Mouse (Mus musculus) limb, embryonic 15.5 days (tissue): ENCODE results near the gene Dct. TPM values are rescaled to one million over a fixed set of nuclear protein-coding genes. Genes with fewer than 3 reads are reported as not detected.

Source experiments
- ATAC-seq: fragments of 200-750 bp; cut with Nextera tagmentation; 2 replicates; pipeline ENCODE4 v1.8.0; 2017; ENCODE audit warnings: low read depth, moderate TSS enrichment; ENCODE audit not compliant: insufficient number of reproducible peaks, low FRiP score, low TSS enrichment
- H3K27ac ChIP-seq: fragments of 300-500 bp; sonication (generic); 2 replicates; pipeline ENCODE4 v1.5.1; 2015; ENCODE audit warnings: moderate library complexity, mild to moderate bottlenecking, inconsistent platforms
- H3K27me3 ChIP-seq: fragments of 300-500 bp; sonication (generic); 2 replicates; pipeline ENCODE4 v1.6.1; 2015; ENCODE audit warnings: inconsistent platforms
- H3K36me3 ChIP-seq: fragments of 300-500 bp; sonication (generic); 2 replicates; pipeline ENCODE4 v1.6.1; 2015; ENCODE audit warnings: inconsistent platforms
- H3K4me1 ChIP-seq: fragments of 300-500 bp; sonication (generic); 2 replicates; pipeline ENCODE4 v1.6.1; 2015; ENCODE audit warnings: inconsistent platforms
- H3K4me2 ChIP-seq: fragments of 300-500 bp; sonication (generic); 2 replicates; pipeline ENCODE4 v1.6.1; 2015; ENCODE audit warnings: mild to moderate bottlenecking, inconsistent platforms
- H3K4me3 ChIP-seq: fragments of 300-500 bp; sonication (generic); 2 replicates; pipeline ENCODE4 v1.5.1; 2015; ENCODE audit warnings: mild to moderate bottlenecking, inconsistent platforms
- H3K9ac ChIP-seq: fragments of 300-500 bp; sonication (generic); 2 replicates; pipeline ENCODE4 v1.6.1; 2015; ENCODE audit warnings: inconsistent platforms
- H3K9me3 ChIP-seq: fragments of 300-500 bp; sonication (generic); 2 replicates; pipeline ENCODE4 v1.6.1; 2016; ENCODE audit warnings: inconsistent platforms
- WGBS: fragments of 180-500 bp; shearing (Covaris S2); methylation state at CpG from one replicate; pipeline ENCODE4 v1.1.7; 2015; 5-methylcytosine and 5-hydroxymethylcytosine counted together
- polyA plus RNA-seq: library from polyadenylated mRNA; unstranded; fragments of >200 nt; fragmentation: Nextera tagmentation; extraction: Ambion mirVana; gene quantifications from 2 replicates; pipeline ENCODE4 v1.2.1, GENCODE M21; 2015

Dct gene
- polyA plus RNA-seq, 1 experiment from 2014 or later: 6.1 TPM

DNA sequence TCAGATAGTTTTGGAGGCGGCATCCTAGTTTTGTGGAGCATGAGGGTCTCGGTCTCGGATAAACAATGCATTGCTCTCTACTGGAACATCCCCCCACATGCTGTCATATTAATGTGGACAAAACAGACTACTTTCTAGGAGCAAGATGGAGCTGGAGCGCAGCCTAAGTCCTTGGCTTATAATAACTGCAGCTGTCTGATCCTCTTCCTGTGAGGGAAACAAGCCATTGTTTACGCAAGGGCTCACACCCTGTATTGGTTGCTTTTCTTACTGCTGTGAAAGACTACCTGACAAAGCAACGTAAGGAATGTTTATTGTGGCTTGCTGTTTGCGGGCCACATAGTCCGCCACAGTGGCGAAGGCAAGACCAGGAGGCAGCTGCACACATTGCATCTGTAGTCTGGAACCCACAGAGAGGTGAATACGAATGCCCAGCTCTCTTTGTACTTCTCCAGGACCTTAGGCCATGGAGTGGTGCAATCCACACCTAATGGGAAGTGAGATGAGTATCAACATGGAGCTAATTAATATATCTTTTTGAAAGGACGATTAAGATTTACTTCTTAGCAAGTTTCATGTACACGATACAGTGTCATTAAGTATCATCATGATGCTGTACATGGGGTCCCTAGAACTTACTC, 17.5 kb upstream of the Dct start:
- WGBS: 85% methylated on average over 12 of the region's 12 CpGs
- H3K9me3 ChIP-seq: no peaks in the 10 kb centered on the region
- no peaks in the 10 kb centered on the region for H3K4me1 ChIP-seq
- no peaks in the 10 kb centered on the region for H3K27me3 ChIP-seq
- H3K36me3 ChIP-seq: no peaks in the 10 kb centered on the region
- no peak overlapping the region for H3K9ac ChIP-seq
- H3K4me3 ChIP-seq: no peak overlapping the region
- H3K4me2 ChIP-seq: no peak overlapping the region
- ATAC-seq: no peak
- H3K27ac ChIP-seq: no peak overlapping the region

- no peak for ATAC-seq
- Histone ChIP-seq H3K4me2 (no peak overlapping the region), H3K27me3 (no peaks in the 10 kb centered on the region), H3K9me3 (no peaks in the 10 kb centered on the region), H3K36me3 (no peaks in the 10 kb centered on the region), H3K4me3 (no peak overlapping the region), H3K9ac (no peak overlapping the region), H3K27ac (no peak overlapping the region), H3K4me1 (no peaks in the 10 kb centered on the region)
- WGBS: 79% methylated on average over 7 of the region's 7 CpGs
Measured at GRCm38 (mm10) chr14:118061766-118062432, 9.9 kb upstream of the Dct start.

GRCm38 (mm10) chr14:118058581-118058886, 6.5 kb upstream of the Dct start:
- Histone ChIP-seq H3K27me3 (no peaks in the 10 kb centered on the region), H3K27ac (no peak overlapping the region), H3K4me2 (no peak overlapping the region), H3K9ac (no peak overlapping the region), H3K4me1 (no peaks in the 10 kb centered on the region), H3K36me3 (no peaks in the 10 kb centered on the region), H3K9me3 (no peaks in the 10 kb centered on the region), H3K4me3 (no peak overlapping the region)
- 66% methylated on average over 4 of the region's 4 CpGs for WGBS
- ATAC-seq: no peak

DNA sequence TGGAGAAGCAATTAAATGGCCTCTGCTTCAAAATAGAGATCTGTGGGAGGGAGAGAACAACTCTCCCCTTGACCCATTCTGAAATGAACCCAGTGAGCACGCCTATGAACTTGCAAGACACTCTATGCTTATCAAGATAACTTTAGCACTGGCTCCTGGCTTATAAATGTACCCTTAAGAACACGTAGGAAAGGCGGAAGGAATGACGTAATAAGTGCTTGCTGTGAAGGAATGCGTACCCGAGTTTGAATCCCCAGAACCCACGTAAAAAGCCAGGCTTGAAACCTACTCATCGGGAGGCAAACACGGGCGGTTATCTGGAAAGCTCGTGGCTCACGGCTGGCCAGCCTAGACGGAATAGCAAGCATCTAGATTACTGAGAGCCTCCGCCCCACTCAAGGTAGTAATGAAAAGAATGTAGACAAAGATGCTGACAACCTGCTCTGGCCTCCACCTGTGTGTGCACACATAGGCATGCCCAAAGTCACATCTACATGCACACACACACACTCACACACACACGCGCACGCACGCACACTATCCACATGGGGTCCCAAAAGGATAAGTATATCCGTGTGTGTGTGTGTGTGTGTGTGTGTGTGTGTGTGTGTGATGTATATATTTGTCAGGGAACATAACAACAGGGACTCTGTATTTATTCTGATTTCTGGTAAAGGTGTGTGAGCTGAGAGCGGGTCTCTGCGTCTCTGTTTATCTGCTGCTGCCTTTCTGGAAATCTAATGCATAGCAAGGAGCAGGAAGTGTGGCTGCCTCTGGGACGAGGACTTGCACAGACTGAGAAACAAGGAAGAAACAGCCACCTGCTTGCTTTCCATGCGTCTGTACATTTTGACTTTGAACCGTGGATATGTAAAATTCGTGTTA, 5.9 kb upstream of the Dct start:
- H3K36me3 ChIP-seq: no peaks in the 10 kb centered on the region
- no peaks in the 10 kb centered on the region for H3K4me1 ChIP-seq
- no peak overlapping the region for H3K9ac ChIP-seq
- no peaks in the 10 kb centered on the region for H3K9me3 ChIP-seq
- no peak overlapping the region for H3K4me3 ChIP-seq
- no peak overlapping the region for H3K4me2 ChIP-seq
- WGBS: 68% methylated on average over 25 of the region's 25 CpGs
- H3K27ac ChIP-seq: no peak overlapping the region
- no peaks in the 10 kb centered on the region for H3K27me3 ChIP-seq
- no peak for ATAC-seq

GRCm38 (mm10) chr14:118052770-118053169, 726 bp upstream of the Dct start:
- WGBS: 64% methylated on average over 11 of the region's 11 CpGs
- Histone ChIP-seq H3K36me3 (no peaks in the 10 kb centered on the region), H3K9ac (no peak overlapping the region), H3K27me3 (no peaks in the 10 kb centered on the region), H3K4me1 (peaks cover 6% of the 10 kb centered on the region), H3K9me3 (no peaks in the 10 kb centered on the region), H3K4me3 (no peak overlapping the region), H3K27ac (no peak overlapping the region), H3K4me2 (no peak overlapping the region)
- ATAC-seq: no peak

GRCm38 (mm10) chr14:118051396-118051795, 648 bp downstream of the Dct start:
- no peak overlapping the region for H3K4me3 ChIP-seq
- H3K4me1 ChIP-seq: peaks cover 6% of the 10 kb centered on the region
- H3K27ac ChIP-seq: no peak overlapping the region
- no peak for ATAC-seq
- no peaks in the 10 kb centered on the region for H3K27me3 ChIP-seq
- no peak overlapping the region for H3K9ac ChIP-seq
- 52% methylated on average over 11 of the region's 11 CpGs for WGBS
- no peak overlapping the region for H3K4me2 ChIP-seq
- H3K9me3 ChIP-seq: no peaks in the 10 kb centered on the region
- no peaks in the 10 kb centered on the region for H3K36me3 ChIP-seq

DNA sequence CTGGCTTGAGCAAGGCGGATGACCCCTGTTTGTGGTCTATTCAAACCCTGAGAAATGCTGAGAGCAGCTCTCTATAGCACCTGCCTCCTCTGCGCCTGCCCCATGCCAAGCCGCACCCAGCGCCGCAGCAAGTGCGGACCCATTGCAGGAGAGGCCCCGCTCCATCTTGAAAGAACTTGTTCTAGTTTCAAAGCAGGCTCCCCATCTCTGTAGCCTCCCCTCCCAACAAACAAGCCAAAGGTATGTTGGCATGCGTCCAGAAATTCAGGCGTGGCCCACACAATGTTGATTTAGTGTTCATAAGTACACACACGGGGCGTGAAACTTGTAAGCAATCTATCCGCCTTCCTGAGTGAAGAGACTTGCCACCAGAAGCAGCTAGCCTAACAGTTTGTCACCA, 1.1 kb downstream of the Dct start:
- ATAC-seq: 0 out of 2 replicates have a peak, but pooled peaks have one; percentile 19
- WGBS: 58% methylated on average over 12 of the region's 12 CpGs
- Histone ChIP-seq H3K9ac (no peak overlapping the region), H3K9me3 (no peaks in the 10 kb centered on the region), H3K27ac (no peak overlapping the region), H3K4me2 (no peak overlapping the region), H3K36me3 (no peaks in the 10 kb centered on the region), H3K27me3 (no peaks in the 10 kb centered on the region), H3K4me1 (peaks cover 6% of the 10 kb centered on the region), H3K4me3 (no peak overlapping the region)

DNA sequence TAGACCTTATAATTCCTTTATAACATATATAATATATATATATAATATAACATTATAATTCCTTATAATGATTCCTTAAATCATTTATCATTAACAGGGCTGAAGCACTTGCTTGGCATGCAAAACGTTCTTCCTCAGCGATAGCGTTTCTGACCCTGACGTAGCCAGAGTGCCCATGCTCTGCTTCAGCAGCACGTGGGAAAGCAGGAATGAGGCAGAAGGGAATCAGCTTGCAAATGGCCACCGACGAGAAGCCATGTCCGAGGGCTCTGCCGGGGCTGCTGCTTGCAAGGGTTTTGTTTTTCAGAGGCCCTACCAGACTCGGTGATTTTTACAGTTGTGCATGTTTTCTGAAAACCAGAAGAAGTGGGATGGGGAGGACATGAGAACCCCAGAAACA, 1.6 kb downstream of the Dct start:
- H3K36me3 ChIP-seq: no peaks in the 10 kb centered on the region
- H3K27me3 ChIP-seq: no peaks in the 10 kb centered on the region
- no peak overlapping the region for H3K4me3 ChIP-seq
- H3K9me3 ChIP-seq: no peaks in the 10 kb centered on the region
- WGBS: 68% methylated on average over 10 of the region's 10 CpGs
- no peak overlapping the region for H3K4me2 ChIP-seq
- H3K9ac ChIP-seq: no peak overlapping the region
- peaks cover 6% of the 10 kb centered on the region for H3K4me1 ChIP-seq
- no peak overlapping the region for H3K27ac ChIP-seq
- no peak for ATAC-seq

DNA sequence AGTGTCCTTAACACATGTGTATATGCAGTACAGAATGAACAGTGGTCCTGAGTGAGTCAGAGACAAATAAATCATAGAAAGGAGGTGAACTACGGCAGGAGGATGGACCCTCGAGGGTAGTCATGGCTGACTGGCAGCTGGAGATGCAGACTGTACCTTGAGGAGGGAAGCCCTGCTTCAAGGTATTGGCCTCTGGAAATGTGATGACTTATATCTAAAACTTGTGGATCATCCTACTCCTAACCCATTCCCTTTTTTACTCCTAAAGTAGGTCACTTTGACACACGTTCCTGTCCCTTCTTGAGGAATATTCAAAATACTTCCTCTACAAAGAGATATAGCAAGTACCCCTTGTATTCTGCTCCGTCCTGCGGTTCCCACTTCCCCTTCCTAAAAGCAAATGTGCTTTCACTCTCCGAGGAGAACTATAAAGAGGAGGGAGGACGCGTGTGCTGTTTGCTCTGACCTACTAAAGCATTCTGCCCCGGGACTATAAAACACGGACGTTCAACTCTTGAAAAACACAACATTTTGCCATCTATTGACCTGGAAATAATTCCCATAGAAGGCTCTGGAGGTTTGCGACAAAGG, 2.3 kb downstream of the Dct start:
- Histone ChIP-seq H3K36me3 (no peaks in the 10 kb centered on the region), H3K9ac (no peak overlapping the region)
- 57% methylated on average over 12 of the region's 12 CpGs for WGBS

GRCm38 (mm10) chr14:118042963-118043362, 9.1 kb downstream of the Dct start:
- H3K27me3 ChIP-seq: no peaks in the 10 kb centered on the region
- ATAC-seq: no peak
- no peak overlapping the region for H3K4me3 ChIP-seq
- H3K9ac ChIP-seq: no peak overlapping the region
- no peaks in the 10 kb centered on the region for H3K4me1 ChIP-seq
- H3K4me2 ChIP-seq: no peak overlapping the region
- no peaks in the 10 kb centered on the region for H3K9me3 ChIP-seq
- no peaks in the 10 kb centered on the region for H3K36me3 ChIP-seq
- WGBS: 80% methylated on average over 17 of the region's 17 CpGs
- H3K27ac ChIP-seq: no peak overlapping the region

More for the DNA sequence above, 2.3 kb downstream of the Dct start:
- Histone ChIP-seq H3K9me3 (no peaks in the 10 kb centered on the region), H3K4me3 (no peak overlapping the region), H3K27me3 (no peaks in the 10 kb centered on the region), H3K27ac (no peak overlapping the region), H3K4me2 (no peak overlapping the region), H3K4me1 (peaks cover 6% of the 10 kb centered on the region)
- ATAC-seq: no peak

DNA sequence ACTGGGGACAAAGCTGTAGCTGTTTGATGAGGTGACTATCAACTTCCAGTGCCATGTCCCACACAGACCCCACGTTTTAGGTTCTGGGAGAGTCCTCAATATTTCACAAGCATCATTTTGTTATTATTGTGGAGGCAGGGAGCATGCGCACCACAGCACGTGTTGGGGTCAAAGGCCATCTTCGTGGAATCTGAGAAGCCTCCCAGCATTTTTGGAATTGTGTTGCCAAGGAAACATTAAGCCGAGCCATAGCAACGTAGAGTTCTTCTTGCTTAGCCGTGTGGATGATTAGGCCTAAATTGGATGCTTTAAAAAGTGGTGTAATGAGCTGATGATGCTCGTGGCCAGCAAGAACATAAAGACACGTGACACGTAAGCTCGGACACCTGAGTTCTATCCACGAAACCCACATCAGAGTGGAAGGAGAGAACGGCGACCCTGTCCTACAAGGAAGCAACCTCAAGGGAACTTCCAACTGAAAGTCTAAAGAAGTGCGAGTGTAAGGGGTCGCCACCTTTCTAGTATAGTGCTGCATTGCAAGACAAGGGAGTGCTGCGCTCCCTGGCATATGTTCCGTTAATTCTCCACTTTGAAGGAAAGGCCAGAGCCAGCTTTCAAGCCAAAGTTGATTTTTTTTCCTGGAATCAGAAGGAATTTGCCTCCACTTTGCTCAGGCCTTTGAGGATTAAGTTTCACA, 9.8 kb downstream of the Dct start:
- H3K36me3 ChIP-seq: no peaks in the 10 kb centered on the region
- no peaks in the 10 kb centered on the region for H3K4me1 ChIP-seq
- H3K4me3 ChIP-seq: no peak overlapping the region
- H3K9me3 ChIP-seq: no peaks in the 10 kb centered on the region
- ATAC-seq: no peak
- no peak overlapping the region for H3K27ac ChIP-seq
- H3K9ac ChIP-seq: no peak overlapping the region
- no peaks in the 10 kb centered on the region for H3K27me3 ChIP-seq
- H3K4me2 ChIP-seq: no peak overlapping the region
- WGBS: 74% methylated on average over 18 of the region's 18 CpGs
